Mouse (Mus musculus) mouse embryonic stem cell (cell line): ENCODE results near the gene Kbtbd6.
"Not testable (repeated sequence)": the region's sequence is repeated elsewhere in the genome, so short reads cannot be mapped to it uniquely, and the experiment has no call there.

Source experiments
- in situ Hi-C, 2 experiments: fragments of 300-500 bp; cut with MboI; formaldehyde crosslinking; loops; 1 replicate in 1 of 2; 3 replicates in 1 of 2; pipeline ENCODE4 v1.14.3; 2019 to 2020; ENCODE audit warnings: low sequenced_read_pairs in 2 of 2, low pct_unique_long_range_greater_than_20kb in 1 of 2, mixed read lengths in 1 of 2; ENCODE audit not compliant: unreplicated experiment in 1 of 2

Kbtbd6 gene

GRCm38 (mm10) chr14:79451681-79452590, at the start of gene Kbtbd6:
Gene Kbtbd6, plus strand, starts transcription at chr14:79451835.
- in situ Hi-C loops = not testable (repeated sequence)

GRCm38 (mm10) chr14:79407641-79408040, 44.0 kb upstream of the Kbtbd6 start:
- in situ Hi-C loops = no loop called here

- in situ Hi-C loops = no loop called here
Observed at GRCm38 (mm10) chr14:79409278-79409830, 42.3 kb upstream of the Kbtbd6 start.

GRCm38 (mm10) chr14:79410662-79411061, 41.0 kb upstream of the Kbtbd6 start:
- in situ Hi-C loops = no loop called here

- in situ Hi-C loops = no loop called here
Observed at GRCm38 (mm10) chr14:79413121-79413520, 38.5 kb upstream of the Kbtbd6 start.

- in situ Hi-C loops = no loop called here
Observed at GRCm38 (mm10) chr14:79420083-79420685, 31.5 kb upstream of the Kbtbd6 start.

- in situ Hi-C loops = no loop called here
Observed at GRCm38 (mm10) chr14:79425979-79426729, 25.5 kb upstream of the Kbtbd6 start, which contains the start of gene Kbtbd7. Gene Kbtbd7, plus strand, starts transcription at chr14:79426511.

GRCm38 (mm10) chr14:79426730-79427365, 24.8 kb upstream of the Kbtbd6 start:
- in situ Hi-C loops = not testable (repeated sequence)

GRCm38 (mm10) chr14:79434068-79434467, 17.6 kb upstream of the Kbtbd6 start:
- in situ Hi-C loops = no loop called here

- in situ Hi-C loops = no loop called here
Observed at GRCm38 (mm10) chr14:79440655-79441054, 11.0 kb upstream of the Kbtbd6 start.

GRCm38 (mm10) chr14:79441441-79441840, 10.2 kb upstream of the Kbtbd6 start:
- in situ Hi-C loops = no loop called here

- in situ Hi-C loops = no loop called here
Observed at GRCm38 (mm10) chr14:79444601-79445000, 7.0 kb upstream of the Kbtbd6 start.

GRCm38 (mm10) chr14:79445055-79445620, 6.5 kb upstream of the Kbtbd6 start:
- in situ Hi-C loops = no loop called here

GRCm38 (mm10) chr14:79452591-79452934, 928 bp downstream of the Kbtbd6 start:
- in situ Hi-C loops = not testable (repeated sequence)

- in situ Hi-C loops = loop anchor here (5.0 to 10.0 kb wide), 2 partner anchors 63 to 66 kb away; partner anchors contain the start of genes Mtrf1 (in 2 of the 2) and Naa16 (in 1 of the 2)
Observed at GRCm38 (mm10) chr14:79460401-79460800, 8.8 kb downstream of the Kbtbd6 start.

- in situ Hi-C loops = loop anchor here (5.0 to 10.0 kb wide), 2 partner anchors 64 to 66 kb away; partner anchors contain the start of genes Mtrf1 (in 2 of the 2) and Naa16 (in 1 of the 2)
Observed at GRCm38 (mm10) chr14:79460988-79461387, 9.4 kb downstream of the Kbtbd6 start.

- in situ Hi-C loops = loop anchor here in 1 of 2 experiments (10.0 kb wide), 1 partner anchor 71 kb away; the partner anchor contains the start of genes Mtrf1 and Naa16
Observed at GRCm38 (mm10) chr14:79465623-79466022, 14.0 kb downstream of the Kbtbd6 start.

GRCm38 (mm10) chr14:79467621-79468020, 16.0 kb downstream of the Kbtbd6 start:
- in situ Hi-C loops = loop anchor here in 1 of 2 experiments (10.0 kb wide), 1 partner anchor 73 kb away; the partner anchor contains the start of genes Mtrf1 and Naa16
